Mouse (Mus musculus) cerebellum, adult 2 months (tissue): ENCODE results near the gene Ccdc194. TPM values are rescaled to one million over a fixed set of nuclear protein-coding genes. Genes with fewer than 3 reads are reported as not detected.

Experiments used
- DNase-seq, 2 experiments: peaks; one replicate each; pipeline ENCODE4 v3.0.0; 2021
- H3K27ac ChIP-seq: fragments of 200-500 bp; 2 replicates; pipeline ENCODE4 v1.5.1; 2012; ENCODE audit warnings: low read length, control low read depth, inconsistent platforms; ENCODE audit not compliant: insufficient read depth
- H3K27me3 ChIP-seq: fragments of 200-500 bp; 2 replicates; pipeline ENCODE4 v1.6.1; 2012; ENCODE audit warnings: inconsistent platforms, mild to moderate bottlenecking, low read length, moderate library complexity; ENCODE audit not compliant: control insufficient read depth, insufficient read depth
- H3K4me1 ChIP-seq: fragments of 200-500 bp; 2 replicates; pipeline ENCODE4 v1.6.1; 2011; ENCODE audit warnings: low read length; ENCODE audit not compliant: control insufficient read depth, insufficient read depth
- H3K4me3 ChIP-seq: fragments of 200-500 bp; replicated peaks from 2 replicates; pipeline ENCODE3; 2011; ENCODE audit warnings: mild to moderate bottlenecking, low read depth, low read length, control low read depth; ENCODE audit not compliant: insufficient read depth
- CTCF ChIP-seq: fragments of 200-500 bp; IDR thresholded peaks from 2 replicates; pipeline ENCODE4 v1.5.1; 2011; ENCODE audit warnings: low read depth, mild to moderate bottlenecking, control low read depth, low read length, moderate library complexity, borderline replicate concordance; ENCODE audit not compliant: insufficient read depth
- POLR2A ChIP-seq: fragments of 200-500 bp; IDR thresholded peaks from 2 replicates; pipeline ENCODE4 v1.6.1; 2011; ENCODE audit warnings: low read length, control low read depth, borderline replicate concordance; ENCODE audit not compliant: insufficient read depth
- WGBS: fragments of 180-500 bp; shearing (Covaris S2); methylation state at CpG from one replicate; pipeline ENCODE4 v1.1.7; 2018; 5-methylcytosine and 5-hydroxymethylcytosine counted together
- polyA plus RNA-seq: library from polyadenylated mRNA; depleted of rRNA; stranded (reverse); fragments of >200 nt; gene quantifications from 2 replicates; pipeline ENCODE4 v1.2.3, GENCODE M21; 2012; rRNA removed

The Ccdc194 gene
- 0.08 and 0.10 TPM in 2 replicates for polyA plus RNA-seq

DNA sequence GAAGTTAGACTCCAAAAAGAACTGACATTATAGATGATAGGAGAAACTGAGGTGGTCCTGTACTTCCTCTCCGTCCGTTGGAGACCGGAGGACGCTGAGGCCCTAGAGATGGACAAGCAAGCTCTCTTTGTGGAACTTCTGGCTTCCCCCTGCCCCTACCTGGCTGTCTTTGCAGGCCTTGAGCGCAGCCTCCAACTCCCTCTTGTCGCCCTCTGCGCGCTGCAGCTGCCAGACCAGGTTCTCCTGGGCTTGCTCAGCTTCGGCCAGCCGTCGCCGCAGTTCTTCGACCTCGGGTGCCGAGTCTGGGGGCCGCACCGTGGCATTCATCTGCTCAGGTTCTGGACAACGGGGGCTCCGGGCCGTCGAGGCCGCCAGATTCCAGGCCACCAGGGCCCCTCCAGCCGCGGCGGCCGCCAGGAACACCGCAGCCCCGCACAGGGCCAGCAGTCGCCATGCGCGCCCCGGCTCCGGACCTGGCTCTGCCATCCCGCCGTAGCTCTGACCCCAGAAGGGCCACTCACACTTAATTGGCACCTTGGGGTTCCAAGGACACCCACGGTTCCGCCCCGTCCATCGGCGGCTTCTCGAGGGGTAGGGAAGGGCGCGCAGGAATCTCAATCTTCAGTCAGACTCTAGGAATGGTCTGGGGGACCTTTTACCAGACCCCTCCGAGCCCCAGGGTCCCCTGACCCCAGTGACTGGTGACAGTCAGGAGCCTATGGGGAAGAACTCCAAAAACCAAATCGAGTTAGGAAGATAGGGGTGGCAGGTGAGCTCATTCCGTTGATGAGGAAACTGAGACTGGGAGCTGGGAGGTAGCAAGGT lies at the start of gene Ccdc194:
Ccdc194 (minus strand) TSS at position 486 of the 825 bp plus-strand sequence.
- no peak within 1 kb of the TSS for H3K27ac ChIP-seq
- H3K4me3 ChIP-seq = no peak within 1 kb of the TSS
- TF ChIP-seq CTCF = no peak
- TF ChIP-seq POLR2A = no peak
- H3K27me3 ChIP-seq = peaks cover 8% of the 10 kb centered on the region; the same call in 1 of the 2 replicates
- no peak for DNase-seq
- no peaks in the 10 kb centered on the region; the same call in 1 of the 2 replicates for H3K4me1 ChIP-seq
- WGBS = 9% methylated on average over 46 of the region's 46 CpGs

DNA sequence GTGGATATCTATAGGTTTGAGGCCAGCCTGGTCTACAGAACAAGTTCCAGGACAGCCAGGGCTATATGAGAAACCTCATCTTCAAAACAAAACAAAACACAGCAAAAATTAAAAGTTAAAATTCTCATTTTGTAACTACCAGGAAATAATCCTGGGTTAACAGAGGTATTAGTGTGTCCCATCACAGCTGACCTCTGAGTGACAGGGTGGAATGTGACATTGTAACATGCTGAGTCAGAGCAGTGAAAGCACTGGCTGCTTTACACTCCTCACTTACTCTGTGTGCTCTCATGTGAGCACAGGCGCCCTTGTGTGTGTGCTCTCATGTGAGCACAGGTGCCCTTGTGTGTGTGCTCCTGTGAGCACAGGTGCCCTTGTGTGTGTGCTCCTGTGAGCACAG lies 49.5 kb upstream of the Ccdc194 start:
- Histone ChIP-seq H3K4me3 (no peak overlapping the region), H3K27me3 (no peaks in the 10 kb centered on the region), H3K4me1 (peaks cover 21% of the 10 kb centered on the region), H3K27ac (no peak overlapping the region)
- WGBS = 78% methylated on average over 1 of the region's 1 CpGs
- DNase-seq = no peak
- no peak for TF ChIP-seq CTCF
- TF ChIP-seq POLR2A = no peak

DNA sequence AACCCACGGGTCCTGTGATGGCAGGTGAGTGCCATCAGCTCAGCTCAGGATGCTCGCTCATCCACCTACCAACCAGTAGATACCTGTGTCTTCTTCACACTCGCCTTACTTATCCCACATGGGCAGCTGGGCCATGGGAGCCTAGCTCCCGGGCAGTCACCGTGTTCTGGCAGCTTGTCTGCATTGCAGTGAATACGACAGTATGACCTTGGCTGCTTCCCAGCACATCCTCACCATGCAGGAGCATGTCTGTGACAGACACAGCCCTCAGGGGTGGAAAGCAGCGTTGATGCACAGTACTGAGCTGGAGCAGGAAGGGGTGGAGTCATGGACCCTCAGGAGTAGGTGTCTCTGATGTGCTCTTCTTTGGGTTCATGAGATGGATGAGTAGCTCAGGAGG lies 48.9 kb upstream of the Ccdc194 start:
- DNase-seq = no peak
- no peaks in the 10 kb centered on the region for H3K27me3 ChIP-seq
- TF ChIP-seq POLR2A = no peak
- TF ChIP-seq CTCF = no peak
- peaks cover 15% of the 10 kb centered on the region for H3K4me1 ChIP-seq
- no peak overlapping the region for H3K27ac ChIP-seq
- WGBS = 45% methylated on average over 7 of the region's 7 CpGs
- H3K4me3 ChIP-seq = no peak overlapping the region

DNA sequence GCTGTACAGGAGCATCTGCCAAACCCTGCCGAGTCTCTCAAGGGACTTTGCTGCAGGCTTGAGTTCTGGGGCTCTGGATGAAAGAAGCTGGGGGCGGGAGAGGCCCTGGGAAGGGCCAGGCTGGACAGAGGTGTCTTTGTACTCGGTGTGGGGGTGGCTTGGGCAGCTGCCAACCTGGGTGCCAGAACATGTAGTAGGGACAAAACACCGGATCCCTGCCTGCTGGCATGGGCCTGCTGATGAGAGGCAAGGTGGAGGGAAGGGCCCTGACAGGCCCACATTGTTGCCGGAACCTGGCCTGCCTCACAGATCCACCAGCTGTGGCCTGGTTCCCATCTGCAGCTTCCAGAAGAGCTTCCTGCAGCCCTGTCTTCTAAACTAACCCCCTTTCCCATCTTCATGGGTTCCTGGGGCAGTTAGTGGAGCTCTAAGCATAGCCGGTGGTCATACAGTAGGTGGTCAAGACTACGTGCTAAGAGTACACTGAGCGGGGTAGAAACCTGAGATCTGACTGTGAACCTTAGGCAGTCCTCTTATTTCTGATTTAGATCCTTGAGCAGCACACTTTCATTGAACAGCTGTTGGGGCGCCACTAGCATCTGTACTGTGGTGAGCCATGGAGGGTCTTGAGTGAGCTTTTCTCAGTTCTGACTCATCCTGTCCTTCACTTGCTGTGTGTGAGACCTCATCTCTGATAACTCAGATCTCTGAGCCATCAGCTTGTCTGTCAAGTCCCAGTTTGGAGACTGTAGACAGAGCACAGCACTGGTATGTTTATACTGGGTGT lies 47.5 kb upstream of the Ccdc194 start:
- no peaks in the 10 kb centered on the region for H3K27me3 ChIP-seq
- H3K4me1 ChIP-seq = peaks cover 12% of the 10 kb centered on the region
- no peak overlapping the region for H3K4me3 ChIP-seq
- TF ChIP-seq POLR2A = no peak
- no peak for TF ChIP-seq CTCF
- H3K27ac ChIP-seq = peak overlapping the region; percentile 10; the same call in 1 of the 2 replicates
- WGBS = 35% methylated on average over 9 of the region's 9 CpGs
- peak; percentile 68 to 75 for DNase-seq

DNA sequence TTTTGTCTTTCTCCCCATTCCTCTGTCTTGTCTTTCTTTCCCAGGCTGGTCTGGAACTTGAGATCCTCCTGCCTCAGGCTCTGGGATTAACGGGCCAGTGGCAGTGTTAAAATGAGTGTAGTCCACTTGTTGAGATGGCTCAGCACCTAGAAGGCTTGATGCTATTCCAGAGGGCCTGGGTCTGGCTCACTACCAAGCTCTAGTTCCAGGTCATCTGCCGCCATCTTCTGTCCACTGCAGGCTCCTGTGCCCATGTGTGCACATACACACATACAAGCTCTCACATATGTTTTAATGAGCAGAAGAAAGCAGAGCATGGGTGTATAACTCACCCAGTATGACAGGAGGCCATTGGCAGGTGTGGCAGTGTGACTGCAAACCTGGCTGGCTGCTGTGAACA lies 46.6 kb upstream of the Ccdc194 start:
- TF ChIP-seq CTCF (0 out of 2 replicates have a peak, but pooled peaks have one; percentile 2), POLR2A (no peak)
- WGBS = 31% methylated on average over 2 of the region's 2 CpGs
- DNase-seq = peak; percentile 40
- Histone ChIP-seq H3K4me3 (peak overlapping the region; percentile 11), H3K4me1 (peaks cover 12% of the 10 kb centered on the region), H3K27ac (peak overlapping the region; percentile 17; the same call in 1 of the 2 replicates), H3K27me3 (no peaks in the 10 kb centered on the region)

DNA sequence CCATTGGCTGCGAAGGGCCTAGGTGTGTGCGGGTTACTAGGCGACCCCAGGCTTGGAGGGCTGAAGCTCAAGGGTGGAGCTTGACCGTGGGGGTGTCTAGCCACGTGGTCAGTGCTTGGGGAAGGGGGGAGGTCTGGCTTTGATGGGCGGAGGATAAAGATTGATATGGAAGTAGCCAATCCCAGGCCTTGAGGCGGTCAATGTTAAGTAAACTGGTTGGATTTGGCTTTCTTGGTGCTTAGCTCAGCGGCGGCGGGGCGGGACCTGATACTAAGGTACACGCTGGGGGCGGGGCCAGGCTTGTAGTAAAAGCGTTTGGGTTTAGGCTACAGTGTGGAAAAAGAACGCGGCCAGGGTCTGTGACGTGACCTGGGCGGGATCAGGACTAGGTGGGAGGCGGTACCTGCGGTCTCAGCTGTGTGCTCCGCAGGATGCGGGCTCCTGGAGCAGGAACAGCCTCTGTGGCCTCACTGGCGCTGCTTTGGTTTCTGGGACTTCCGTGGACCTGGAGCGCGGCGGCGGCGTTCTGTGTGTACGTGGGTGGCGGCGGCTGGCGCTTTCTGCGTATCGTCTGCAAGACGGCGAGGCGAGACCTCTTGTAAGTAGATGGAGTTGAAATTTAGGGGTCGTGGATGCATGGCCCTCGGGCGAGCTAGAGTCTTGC lies 44.9 kb upstream of the Ccdc194 start:
- peaks cover 12% of the 10 kb centered on the region for H3K4me1 ChIP-seq
- H3K4me3 ChIP-seq = peak overlapping the region; percentile 92
- peak; percentile 97 to 98 for DNase-seq
- peak overlapping the region; percentile 87 for H3K27ac ChIP-seq
- no peaks in the 10 kb centered on the region for H3K27me3 ChIP-seq
- TF ChIP-seq CTCF (no peak), POLR2A (peak; percentile 72)
- 1% methylated on average over 41 of the region's 41 CpGs for WGBS
